Mouse (Mus musculus) hindbrain, embryonic 13.5 days (tissue): ENCODE measurements around the gene Pnmal2. TPM values are rescaled to one million over a fixed set of nuclear protein-coding genes. Genes with fewer than 3 reads are reported as not detected.
A peak's percentile ranks its signal among the peaks of the same experiment; 100 is the strongest.

Source experiments
- ATAC-seq: fragments of 200-750 bp; cut with Nextera tagmentation; 2 replicates; pipeline ENCODE4 v1.8.0; 2017; ENCODE audit warnings: moderate TSS enrichment; ENCODE audit not compliant: low FRiP score
- H3K27ac ChIP-seq: fragments of 300-500 bp; sonication (generic); 2 replicates; pipeline ENCODE4 v1.5.1; 2015; ENCODE audit warnings: inconsistent platforms, mild to moderate bottlenecking, moderate library complexity
- H3K27me3 ChIP-seq: fragments of 300-500 bp; sonication (generic); 2 replicates; pipeline ENCODE4 v1.6.1; 2015; ENCODE audit warnings: mild to moderate bottlenecking, inconsistent platforms
- H3K36me3 ChIP-seq: fragments of 300-500 bp; sonication (generic); 2 replicates; pipeline ENCODE4 v1.6.1; 2015; ENCODE audit warnings: mild to moderate bottlenecking, inconsistent platforms
- H3K4me1 ChIP-seq: fragments of 300-500 bp; sonication (generic); replicated peaks from 2 replicates; pipeline ENCODE4 v1.6.1; 2015; ENCODE audit warnings: inconsistent platforms
- H3K4me2 ChIP-seq: fragments of 300-500 bp; sonication (generic); 2 replicates; pipeline ENCODE4 v1.6.1; 2015; ENCODE audit warnings: inconsistent platforms, mild to moderate bottlenecking, moderate library complexity
- H3K4me3 ChIP-seq: fragments of 300-500 bp; sonication (generic); 2 replicates; pipeline ENCODE4 v1.5.1; 2015; ENCODE audit warnings: mild to moderate bottlenecking, inconsistent platforms
- H3K9ac ChIP-seq: fragments of 300-500 bp; sonication (generic); 2 replicates; pipeline ENCODE4 v1.6.1; 2015; ENCODE audit warnings: mild to moderate bottlenecking, inconsistent platforms
- H3K9me3 ChIP-seq: fragments of 300-500 bp; sonication (generic); 2 replicates; pipeline ENCODE4 v1.6.1; 2016; ENCODE audit warnings: inconsistent platforms
- WGBS: fragments of 180-500 bp; shearing (Covaris S2); methylation state at CpG from one replicate; pipeline ENCODE4 v1.1.7; 2015; 5-methylcytosine and 5-hydroxymethylcytosine counted together
- polyA plus RNA-seq: library from polyadenylated mRNA; unstranded; fragments of >200 nt; fragmentation: Nextera tagmentation; extraction: Ambion mirVana; gene quantifications from 2 replicates; pipeline ENCODE4 v1.2.1, GENCODE M21; 2015

Pnmal2 gene
- polyA plus RNA-seq, 1 experiment from 2014 or later = 110 TPM

DNA sequence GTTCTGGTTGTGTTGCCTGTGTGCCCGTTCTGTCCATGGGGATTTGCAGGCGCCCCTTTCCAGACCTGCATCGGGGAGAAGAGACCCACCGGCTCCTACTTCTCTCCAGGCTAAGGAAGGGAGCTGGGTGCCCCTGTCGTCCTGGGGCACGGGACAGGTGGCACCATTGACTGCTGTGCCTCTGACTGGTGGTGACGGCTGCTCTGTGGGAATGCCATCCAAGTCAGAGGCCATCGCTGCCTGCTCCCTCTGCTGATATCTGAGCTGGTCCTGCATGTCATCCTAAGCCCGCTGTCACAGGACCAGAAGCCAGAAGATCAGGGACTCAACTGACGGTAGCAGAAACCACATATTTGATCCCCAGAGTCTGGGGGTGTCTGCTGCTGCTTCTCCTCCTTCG lies 35.6 kb upstream of the Pnmal2 start:
- Histone ChIP-seq H3K4me3 (no peak overlapping the region), H3K4me1 (peaks cover 51% of the 10 kb centered on the region), H3K4me2 (no peak overlapping the region), H3K9ac (peak overlapping the region; percentile 53; the same call in 1 of the 2 replicates), H3K27me3 (0 out of 2 replicates have a peak, but pooled peaks cover under 1% of the 10 kb centered on the region), H3K36me3 (peaks cover under 1% of the 10 kb centered on the region), H3K27ac (no peak overlapping the region), H3K9me3 (no peaks in the 10 kb centered on the region)
- ATAC-seq = no peak
- 70% methylated on average over 11 of the region's 11 CpGs for WGBS

DNA sequence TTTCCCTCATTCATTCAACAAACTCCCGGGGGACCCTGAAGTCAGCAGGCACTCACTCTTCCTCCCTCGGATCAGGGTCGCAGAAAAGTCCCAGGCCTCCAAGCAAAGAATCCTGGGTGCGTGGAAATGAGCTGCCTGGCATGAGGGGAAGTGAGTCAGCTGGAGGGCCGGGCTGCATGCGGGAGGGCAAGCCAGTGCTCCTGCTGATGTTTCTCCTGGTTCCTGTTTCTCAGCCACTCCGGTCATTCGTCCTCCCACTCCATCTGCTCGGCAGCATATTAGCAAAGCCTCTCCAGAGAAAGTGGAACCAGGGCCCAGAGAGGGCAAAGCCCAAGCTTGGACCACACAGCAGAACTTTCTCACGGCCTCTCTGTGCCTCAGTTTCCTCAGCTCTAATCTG lies 34.6 kb upstream of the Pnmal2 start:
- Histone ChIP-seq H3K4me2 (no peak overlapping the region), H3K4me1 (peaks cover 49% of the 10 kb centered on the region), H3K4me3 (no peak overlapping the region), H3K27me3 (no peaks in the 10 kb centered on the region), H3K27ac (no peak overlapping the region), H3K9me3 (no peaks in the 10 kb centered on the region), H3K36me3 (peaks cover 11% of the 10 kb centered on the region), H3K9ac (peak overlapping the region; percentile 49; the same call in 1 of the 2 replicates)
- no peak for ATAC-seq
- WGBS = 52% methylated on average over 10 of the region's 10 CpGs

DNA sequence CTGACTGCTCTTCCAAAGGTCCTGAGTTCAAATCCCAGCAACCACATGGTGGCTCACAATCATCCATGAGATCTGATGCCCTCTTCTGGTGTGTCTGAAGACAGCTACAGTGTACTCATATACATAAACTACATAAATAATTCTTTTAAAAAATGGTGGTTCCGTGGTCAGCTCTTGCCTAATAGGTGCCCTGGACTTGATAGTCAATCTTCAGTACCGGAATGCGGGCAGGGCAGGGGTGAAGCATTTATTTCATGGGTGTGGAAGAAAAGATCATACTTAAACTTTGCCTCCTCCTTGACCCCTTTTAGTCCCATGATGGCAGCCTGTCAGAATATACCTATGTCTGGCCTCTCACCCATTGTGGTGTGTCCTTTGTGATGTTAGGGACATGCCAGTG lies 32.6 kb upstream of the Pnmal2 start:
- Histone ChIP-seq H3K27me3 (no peaks in the 10 kb centered on the region), H3K4me1 (peaks cover 44% of the 10 kb centered on the region), H3K36me3 (peaks cover 31% of the 10 kb centered on the region), H3K27ac (peak overlapping the region; percentile 14; the same call in 1 of the 2 replicates), H3K4me3 (no peak overlapping the region), H3K9ac (no peak overlapping the region), H3K4me2 (no peak overlapping the region), H3K9me3 (no peaks in the 10 kb centered on the region)
- 95% methylated on average over 3 of the region's 3 CpGs for WGBS
- no peak for ATAC-seq

DNA sequence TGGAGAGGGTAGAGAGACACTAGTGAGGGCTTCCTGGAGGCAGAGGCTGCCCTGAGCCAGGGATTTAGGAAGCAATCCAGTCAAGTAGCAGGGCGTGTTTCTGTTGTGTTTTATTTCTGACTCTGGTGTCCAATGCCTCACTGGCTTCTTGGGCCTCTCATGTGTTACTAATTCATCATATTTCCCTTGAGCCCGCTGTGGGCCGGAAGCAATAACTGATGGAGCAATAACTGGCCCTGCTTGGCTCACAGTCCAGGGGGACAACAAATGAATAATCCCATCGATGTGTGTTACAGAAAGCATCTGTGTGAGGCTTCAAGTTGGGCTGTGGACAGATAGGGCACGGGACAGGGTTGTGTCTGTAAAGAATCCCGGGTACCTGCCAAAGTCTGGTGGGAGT lies 32.1 kb upstream of the Pnmal2 start:
- 47% methylated on average over 6 of the region's 6 CpGs for WGBS
- Histone ChIP-seq H3K4me1 (peaks cover 49% of the 10 kb centered on the region), H3K27me3 (no peaks in the 10 kb centered on the region), H3K27ac (peak overlapping the region; percentile 14; the same call in 1 of the 2 replicates), H3K4me2 (no peak overlapping the region), H3K9ac (no peak overlapping the region), H3K4me3 (no peak overlapping the region), H3K9me3 (no peaks in the 10 kb centered on the region), H3K36me3 (peaks cover 36% of the 10 kb centered on the region)
- ATAC-seq = no peak

DNA sequence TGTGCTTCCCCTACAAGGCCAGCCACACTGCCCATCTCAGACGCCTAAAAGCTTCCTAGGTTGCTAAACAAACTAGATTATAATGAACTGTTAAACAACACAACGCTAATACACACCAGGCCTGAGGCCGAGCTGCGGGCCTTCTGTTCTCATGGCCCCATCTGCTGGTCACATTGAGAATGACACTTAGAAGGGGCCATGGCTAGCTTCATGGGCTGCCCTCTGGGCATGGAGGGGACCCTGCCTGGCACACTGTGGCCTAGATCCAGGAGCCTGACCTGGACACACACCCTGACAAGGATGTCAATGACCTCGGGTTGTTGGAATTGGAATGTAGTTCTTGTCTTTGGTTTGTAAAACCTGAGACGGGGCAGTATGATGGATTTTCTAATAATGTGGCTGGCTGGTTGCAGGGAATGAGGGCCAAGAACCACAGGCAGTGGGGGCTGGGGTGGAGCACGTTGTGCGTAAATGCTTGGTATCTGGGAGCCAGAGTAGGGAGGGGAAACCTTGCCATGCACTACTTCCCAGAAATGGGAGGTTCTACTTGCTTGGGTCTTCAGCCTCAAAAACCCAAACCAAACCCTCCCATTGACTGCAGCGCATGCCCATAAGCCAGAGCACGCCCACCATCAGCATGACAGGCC lies 30.6 kb upstream of the Pnmal2 start:
- Histone ChIP-seq H3K9ac (no peak overlapping the region), H3K27me3 (no peaks in the 10 kb centered on the region), H3K4me2 (no peak overlapping the region), H3K27ac (peak overlapping the region; percentile 55; the same call in 1 of the 2 replicates), H3K9me3 (no peaks in the 10 kb centered on the region), H3K36me3 (peaks cover 51% of the 10 kb centered on the region), H3K4me3 (no peak overlapping the region), H3K4me1 (peaks cover 53% of the 10 kb centered on the region)
- ATAC-seq = peak; percentile 43
- 42% methylated on average over 10 of the region's 10 CpGs for WGBS

DNA sequence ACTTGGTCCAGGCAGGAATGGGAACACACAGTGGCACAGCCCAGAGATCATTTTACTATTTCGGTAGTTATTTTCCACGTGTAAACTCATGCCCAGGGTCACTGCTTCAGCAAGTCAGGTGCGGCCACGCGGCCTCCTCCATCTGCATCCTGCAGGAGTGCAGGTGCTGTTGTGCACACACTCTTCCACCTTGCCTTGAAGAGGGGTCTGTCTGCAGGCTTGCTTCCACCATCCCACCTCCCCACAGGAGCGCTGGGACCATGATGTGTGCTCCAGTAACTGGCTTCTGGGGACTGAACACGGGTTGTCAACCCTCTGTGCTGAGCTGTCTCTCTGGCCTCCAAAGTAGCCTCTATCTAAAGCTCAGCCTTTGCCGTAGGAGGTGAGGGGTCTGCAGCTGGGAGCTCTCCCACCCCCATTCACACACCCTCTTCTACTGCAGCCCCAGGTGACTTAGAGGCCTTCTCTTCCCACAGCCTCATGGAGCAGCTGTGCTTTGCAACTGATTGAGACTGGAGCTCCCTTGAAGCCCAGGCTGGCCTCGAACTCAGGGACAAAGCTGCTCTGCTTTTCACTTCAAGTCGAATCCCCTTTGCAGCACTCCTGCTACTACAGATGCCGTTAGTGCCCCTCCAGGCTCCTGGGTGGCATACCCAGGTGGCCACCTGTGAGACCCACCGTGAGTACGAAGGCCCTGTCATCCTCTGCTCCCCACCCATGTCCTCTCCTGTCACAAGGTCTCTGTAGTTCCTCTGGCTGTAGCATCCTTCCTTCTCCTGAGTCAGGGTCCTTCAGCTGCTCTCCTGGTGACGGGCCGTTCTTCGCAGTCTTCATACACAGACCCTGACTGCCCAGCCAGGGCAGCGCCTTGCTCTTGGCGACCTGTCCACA lies 29.8 kb upstream of the Pnmal2 start:
- no peaks in the 10 kb centered on the region for H3K27me3 ChIP-seq
- H3K4me1 ChIP-seq = peaks cover 54% of the 10 kb centered on the region
- peaks cover 59% of the 10 kb centered on the region for H3K36me3 ChIP-seq
- H3K9ac ChIP-seq = no peak overlapping the region
- H3K4me3 ChIP-seq = no peak overlapping the region
- no peaks in the 10 kb centered on the region for H3K9me3 ChIP-seq
- 86% methylated on average over 18 of the region's 18 CpGs for WGBS
- ATAC-seq = no peak
- no peak overlapping the region for H3K4me2 ChIP-seq
- H3K27ac ChIP-seq = peak overlapping the region; percentile 55; the same call in 1 of the 2 replicates

DNA sequence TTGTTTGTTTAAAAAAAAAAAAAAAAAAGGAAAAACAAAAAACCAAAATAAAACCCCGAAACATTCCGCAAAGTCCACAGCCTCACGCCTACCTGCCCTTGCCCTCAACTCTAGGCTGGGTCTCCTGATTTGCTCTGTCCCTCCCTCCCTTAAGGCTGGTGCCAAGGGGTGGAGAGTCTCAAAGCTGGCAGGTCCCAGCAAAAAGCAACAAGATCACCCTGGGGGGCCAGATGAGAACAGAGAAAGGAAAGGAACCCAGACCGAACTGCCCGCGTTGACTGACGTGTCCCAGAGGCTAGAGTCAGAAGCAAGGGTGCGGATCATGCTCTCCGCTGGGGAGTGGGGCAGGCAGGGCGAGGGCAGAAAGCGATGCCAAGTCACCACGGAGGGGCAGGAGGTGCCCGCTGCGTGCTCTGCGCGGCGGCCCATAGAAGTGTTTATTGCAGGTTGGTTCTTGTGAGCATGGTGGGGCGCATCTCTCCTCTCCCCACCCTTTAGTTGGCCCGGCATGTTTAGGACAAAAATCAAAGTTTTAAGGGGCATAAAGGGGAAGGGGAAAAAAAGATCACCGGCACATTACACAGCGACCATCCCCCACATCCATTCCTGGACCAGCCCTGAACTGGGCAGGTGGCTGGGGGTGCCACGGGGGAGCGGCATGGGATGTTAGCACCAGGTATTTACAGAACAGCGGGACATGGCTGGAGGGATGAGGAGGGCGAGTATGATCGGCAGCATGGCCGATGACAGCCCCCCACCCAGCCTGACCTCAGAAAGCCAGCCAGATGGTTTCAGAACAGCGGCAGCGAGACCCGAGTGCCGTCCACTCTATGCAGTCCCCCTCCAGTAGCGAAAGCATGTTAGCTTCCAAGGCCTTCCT lies 28.8 kb upstream of the Pnmal2 start:
- 91% methylated on average over 32 of the region's 32 CpGs for WGBS
- Histone ChIP-seq H3K4me2 (no peak overlapping the region), H3K27ac (no peak overlapping the region), H3K27me3 (no peaks in the 10 kb centered on the region), H3K9me3 (no peaks in the 10 kb centered on the region), H3K4me3 (no peak overlapping the region), H3K9ac (no peak overlapping the region; the same call in 1 of the 2 replicates), H3K36me3 (peaks cover 64% of the 10 kb centered on the region), H3K4me1 (peaks cover 64% of the 10 kb centered on the region)
- no peak for ATAC-seq

DNA sequence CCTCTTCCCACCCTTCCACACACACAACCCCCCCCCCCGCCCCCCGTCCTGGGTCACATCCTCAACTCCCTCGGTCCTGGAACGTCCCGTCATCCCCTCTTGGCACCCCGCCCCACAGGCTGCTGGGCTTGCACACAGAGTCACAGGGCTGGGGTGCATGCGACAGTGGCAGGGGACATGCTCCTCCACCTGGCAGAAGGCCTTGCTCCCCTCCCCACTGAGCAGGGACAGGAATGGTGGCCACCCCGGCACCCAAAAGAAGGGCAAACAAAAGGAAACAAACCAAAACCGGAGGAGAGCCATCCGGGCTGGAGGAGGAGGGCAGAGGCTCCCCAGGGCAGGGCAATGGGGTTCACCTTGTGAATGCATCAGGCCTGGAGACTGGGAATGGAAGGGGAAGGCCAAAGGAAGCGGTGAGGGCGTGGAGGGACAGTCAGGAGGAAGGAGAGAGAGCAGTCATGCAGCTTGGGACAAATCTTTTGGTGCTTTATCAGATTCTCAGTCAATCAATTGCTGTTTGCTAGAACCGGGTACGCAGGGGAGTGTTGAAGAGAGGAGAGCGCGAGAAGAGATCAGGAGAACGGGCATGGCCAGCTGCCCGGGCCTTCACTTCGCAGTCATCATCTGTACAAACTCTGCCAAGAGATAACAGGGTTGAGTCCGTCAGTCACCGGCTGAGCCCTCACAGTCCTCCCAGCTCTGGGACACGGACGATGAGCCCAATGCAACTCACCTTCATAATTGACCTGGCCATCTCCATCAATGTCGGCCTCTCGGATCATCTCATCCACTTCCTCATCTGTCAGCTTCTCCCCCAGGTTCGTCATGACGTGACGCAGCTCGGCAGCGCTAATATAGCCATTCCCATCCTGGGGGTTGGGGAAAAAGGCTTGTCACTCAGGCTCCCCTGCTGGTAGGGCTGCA lies 27.9 kb upstream of the Pnmal2 start:
- H3K36me3 ChIP-seq = peaks cover 70% of the 10 kb centered on the region
- no peak for ATAC-seq
- no peak overlapping the region for H3K4me2 ChIP-seq
- no peak overlapping the region for H3K27ac ChIP-seq
- no peak overlapping the region; the same call in 1 of the 2 replicates for H3K9ac ChIP-seq
- 81% methylated on average over 29 of the region's 30 CpGs for WGBS
- no peak overlapping the region for H3K4me3 ChIP-seq
- H3K9me3 ChIP-seq = no peaks in the 10 kb centered on the region
- H3K4me1 ChIP-seq = peaks cover 73% of the 10 kb centered on the region
- no peaks in the 10 kb centered on the region for H3K27me3 ChIP-seq

DNA sequence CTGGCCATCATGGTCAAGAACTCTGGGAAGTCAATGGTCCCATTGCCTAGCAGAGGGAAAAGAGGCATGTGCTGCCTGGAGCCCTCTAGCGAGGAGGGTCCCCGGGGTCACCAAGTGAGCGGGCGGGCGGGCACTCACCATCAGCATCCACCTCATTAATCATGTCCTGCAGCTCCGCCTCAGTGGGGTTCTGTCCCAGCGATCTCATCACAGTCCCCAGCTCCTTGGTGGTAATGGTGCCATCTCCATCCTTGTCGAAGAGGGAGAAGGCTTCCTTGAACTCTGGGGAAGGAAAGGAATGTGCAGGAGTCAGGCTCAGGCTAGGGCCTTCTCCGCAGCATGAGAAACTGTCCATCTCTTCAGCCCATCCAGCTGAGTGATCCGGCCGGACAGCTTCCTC lies 27.0 kb upstream of the Pnmal2 start:
- Histone ChIP-seq H3K9me3 (no peaks in the 10 kb centered on the region), H3K4me2 (no peak overlapping the region), H3K27ac (no peak overlapping the region), H3K36me3 (peaks cover 70% of the 10 kb centered on the region), H3K4me3 (no peak overlapping the region), H3K27me3 (no peaks in the 10 kb centered on the region), H3K9ac (peak overlapping the region; percentile 53; the same call in 1 of the 2 replicates), H3K4me1 (peaks cover 76% of the 10 kb centered on the region)
- no peak for ATAC-seq
- WGBS = 56% methylated on average over 11 of the region's 11 CpGs

DNA sequence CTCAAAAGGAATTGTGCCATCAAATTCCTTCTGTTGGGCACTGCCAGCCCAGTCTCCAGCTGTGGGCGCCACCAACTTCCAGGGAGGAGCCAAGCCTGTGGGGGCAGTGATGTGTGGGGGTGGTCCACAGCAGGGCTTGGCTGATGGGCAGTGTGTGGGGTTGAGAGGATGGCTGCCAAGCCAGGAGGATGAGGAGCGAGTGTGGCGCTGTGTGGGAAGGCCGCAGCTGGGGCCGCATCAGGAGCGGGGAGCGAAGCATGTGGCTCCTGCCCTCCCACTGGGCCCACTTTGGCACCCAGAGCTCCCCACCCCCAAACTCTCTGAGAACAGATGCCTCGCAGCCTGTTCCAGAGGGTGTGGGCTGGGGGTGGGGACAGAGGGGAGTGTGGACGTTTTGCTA lies 26.5 kb upstream of the Pnmal2 start:
- no peak for ATAC-seq
- peaks cover 74% of the 10 kb centered on the region for H3K4me1 ChIP-seq
- peak overlapping the region; percentile 55 for H3K27ac ChIP-seq
- H3K4me2 ChIP-seq = 0 out of 2 replicates have a peak overlapping the region, but pooled peaks have one; percentile 2
- H3K27me3 ChIP-seq = no peaks in the 10 kb centered on the region
- no peaks in the 10 kb centered on the region for H3K9me3 ChIP-seq
- no peak overlapping the region for H3K4me3 ChIP-seq
- H3K9ac ChIP-seq = peak overlapping the region; percentile 53
- WGBS = 37% methylated on average over 9 of the region's 9 CpGs
- peaks cover 70% of the 10 kb centered on the region for H3K36me3 ChIP-seq

DNA sequence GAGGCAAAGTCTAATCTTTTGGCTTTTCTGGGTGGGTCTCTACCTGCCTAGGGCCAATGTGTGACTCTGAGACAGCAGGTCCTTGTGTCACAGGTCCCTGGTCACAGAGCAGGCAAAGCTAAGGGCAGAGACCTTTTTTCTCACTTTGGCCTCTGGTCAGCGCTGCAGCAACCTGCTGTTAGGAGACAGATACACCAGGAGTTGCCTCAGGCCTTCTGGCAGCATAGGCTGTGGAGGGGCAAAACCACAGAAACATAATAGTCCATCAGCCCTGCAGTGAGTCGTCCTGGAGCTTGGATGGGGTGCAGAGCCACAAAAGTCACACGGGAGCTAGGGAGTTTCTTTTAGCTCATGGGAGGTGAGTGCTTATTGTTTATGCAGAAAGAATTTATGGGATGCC lies 25.8 kb upstream of the Pnmal2 start:
- peak overlapping the region; percentile 55 for H3K9ac ChIP-seq
- no peaks in the 10 kb centered on the region for H3K27me3 ChIP-seq
- no peak overlapping the region for H3K4me2 ChIP-seq
- H3K9me3 ChIP-seq = no peaks in the 10 kb centered on the region
- H3K4me3 ChIP-seq = no peak overlapping the region
- peaks cover 70% of the 10 kb centered on the region for H3K36me3 ChIP-seq
- no peak for ATAC-seq
- peaks cover 67% of the 10 kb centered on the region for H3K4me1 ChIP-seq
- H3K27ac ChIP-seq = peak overlapping the region; percentile 55
- WGBS = 70% methylated on average over 3 of the region's 3 CpGs
